Mouse (Mus musculus) left cerebral cortex, postnatal 10 days (tissue): ENCODE results near the gene Sox12. TPM values are rescaled to one million over a fixed set of nuclear protein-coding genes. Genes with fewer than 3 reads are reported as not detected.
"Not testable (repeated sequence)": the region's sequence is repeated elsewhere in the genome, so short reads cannot be mapped to it uniquely, and the experiment has no call there.

Experiments used
- DNase-seq, 2 experiments: peaks; one replicate each; pipeline ENCODE4 v3.0.0; 2021 to 2022; ENCODE audit warnings: low spot score in 2 of 2, mixed read lengths in 1 of 2; ENCODE audit errors: extremely low spot score in 1 of 2
- intact Hi-C: fragments of 180-260 bp; cut with DNase I; formaldehyde crosslinking; loops from one replicate; pipeline ENCODE4 v1.15.1; 2025
- total RNA-seq, 2 experiments: library from RNA; stranded (reverse); gene quantifications; 2 replicates each; pipeline ENCODE4 v1.2.3; 2021

Gene Sox12
- total RNA-seq, 2 experiments from 2014 or later: 35.3 to 38.0 TPM

GRCm38 (mm10) chr2:152367917-152368316, 29.9 kb downstream of the Sox12 start:
- no peak for DNase-seq
- intact Hi-C loops: loop anchor here (10.0 kb wide), 1 partner anchor 273 kb away; no protein-coding TSS in a partner anchor

- intact Hi-C loops: loop anchor here (10.0 kb wide), 1 partner anchor 269 kb away; no protein-coding TSS in a partner anchor
- DNase-seq: peak; percentile 64 to 84
Observed at GRCm38 (mm10) chr2:152363245-152364147, 34.4 kb downstream of the Sox12 start.

- intact Hi-C loops: loop anchor here (10.0 kb wide), 1 partner anchor 266 kb away; no protein-coding TSS in a partner anchor
- DNase-seq: no peak
Observed at GRCm38 (mm10) chr2:152361193-152361592, 36.7 kb downstream of the Sox12 start.

GRCm38 (mm10) chr2:152360271-152360775, 37.5 kb downstream of the Sox12 start:
- DNase-seq: peak in 1 of 2 experiments; percentile 81
- intact Hi-C loops: loop anchor here (10.0 kb wide), 1 partner anchor 266 kb away; no protein-coding TSS in a partner anchor

GRCm38 (mm10) chr2:152359616-152360015, 38.2 kb downstream of the Sox12 start:
- DNase-seq: no peak
- intact Hi-C loops: loop anchor here (10.0 kb wide), 1 partner anchor 265 kb away; no protein-coding TSS in a partner anchor

- DNase-seq, intact Hi-C loops: not testable (repeated sequence)
Observed at GRCm38 (mm10) chr2:152358977-152359376, 38.9 kb downstream of the Sox12 start.

- DNase-seq: no peak
- intact Hi-C loops: no loop called here
Observed at GRCm38 (mm10) chr2:152357254-152357653, 40.6 kb downstream of the Sox12 start.

- peak in 1 of 2 experiments; percentile 79 for DNase-seq
- intact Hi-C loops: no loop called here
Observed at GRCm38 (mm10) chr2:152349842-152350540, 47.9 kb downstream of the Sox12 start.

- DNase-seq: no peak
- intact Hi-C loops: no loop called here
Observed at GRCm38 (mm10) chr2:152349205-152349604, 48.7 kb downstream of the Sox12 start.

GRCm38 (mm10) chr2:152347722-152348121, 50.1 kb downstream of the Sox12 start:
- intact Hi-C loops: no loop called here
- DNase-seq: no peak

GRCm38 (mm10) chr2:152346776-152347465, 50.9 kb downstream of the Sox12 start:
- intact Hi-C loops: no loop called here
- DNase-seq: no peak

- DNase-seq: no peak
- intact Hi-C loops: no loop called here
Observed at GRCm38 (mm10) chr2:152345393-152345792, 52.5 kb downstream of the Sox12 start.

- intact Hi-C loops: no loop called here
- DNase-seq: no peak
Observed at GRCm38 (mm10) chr2:152344909-152345308, 53.0 kb downstream of the Sox12 start.

- DNase-seq: peak in 1 of 2 experiments; percentile 53
- intact Hi-C loops: no loop called here
Observed at GRCm38 (mm10) chr2:152344361-152344760, 53.5 kb downstream of the Sox12 start.

Other genes starting within 250 kb of the Sox12 start
- gene Csnk2a1, start 171.2 kb downstream of the Sox12 start, total RNA-seq: 100 to 1,000 TPM; 129 to 133 TPM
- gene Tbc1d20, start 104.2 kb downstream of the Sox12 start, total RNA-seq: 10 to 100 TPM; 42.8 to 46.9 TPM
- 100 to 1,000 TPM; 106 to 107 TPM for gene Rbck1, start 65.4 kb downstream of the Sox12 start, total RNA-seq
- 1 to 10 TPM in 1 of 2 experiments, under 1 TPM in 1; 0.49 to 1.0 TPM for gene Trib3, start 54.0 kb downstream of the Sox12 start, total RNA-seq
- 10 to 100 TPM; 37.5 to 53.4 TPM for gene Nrsn2, start 21.4 kb downstream of the Sox12 start, total RNA-seq
- 10 to 100 TPM; 10.6 to 10.9 TPM for gene Zcchc3, start 17.0 kb upstream of the Sox12 start, total RNA-seq
- gene 6820408C15Rik, start 17.5 kb upstream of the Sox12 start, total RNA-seq: 1 to 10 TPM; 3.4 to 3.7 TPM
- gene Defb23, start 66.6 kb upstream of the Sox12 start, total RNA-seq: not detected
- not detected for gene Defb20, start 79.0 kb upstream of the Sox12 start, total RNA-seq
- gene Defb22, start 92.1 kb upstream of the Sox12 start, total RNA-seq: not detected
- not detected for gene Defb26, start 113.6 kb upstream of the Sox12 start, total RNA-seq
- not detected for gene Defb28, start 120.2 kb upstream of the Sox12 start, total RNA-seq
- not detected for gene Defb29, start 142.0 kb upstream of the Sox12 start, total RNA-seq
- gene Gm17416, start 171.3 kb upstream of the Sox12 start, total RNA-seq: not detected
- not detected for gene Defb21, start 174.7 kb upstream of the Sox12 start, total RNA-seq
- gene Defb19, start 182.2 kb upstream of the Sox12 start, total RNA-seq: not detected
- gene Defb45, start 201.3 kb upstream of the Sox12 start, total RNA-seq: not detected
- gene Defb36, start 206.3 kb upstream of the Sox12 start, total RNA-seq: not detected
- not detected for gene Defb25, start 225.0 kb upstream of the Sox12 start, total RNA-seq
- 1 to 10 TPM; 1.5 TPM for gene Rem1, start 228.9 kb upstream of the Sox12 start, total RNA-seq